Mouse (Mus musculus): Measurements from ENCODE around the gene Miga2.

DNA sequence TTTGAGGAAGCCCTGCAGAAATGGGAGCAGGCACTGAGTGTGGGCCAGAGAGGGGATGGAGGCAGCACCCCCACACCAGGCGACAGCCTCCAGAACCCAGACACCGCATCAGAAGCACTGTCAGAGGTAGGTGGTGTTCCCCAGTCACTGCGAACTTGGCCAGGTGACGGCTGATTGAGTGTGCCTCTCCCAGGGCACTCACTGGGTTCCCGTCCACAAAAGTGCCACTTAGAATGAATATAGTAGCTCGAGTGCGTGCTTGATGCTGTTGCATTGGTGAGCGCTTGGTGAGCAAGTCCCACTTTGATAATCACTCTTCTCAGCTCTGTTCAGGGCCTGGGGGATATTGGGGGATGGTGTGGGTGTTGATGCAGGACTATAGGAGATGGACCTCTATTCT lies 7.5 kb downstream of the Miga2 start:
- no peak for TF ChIP-seq POLR2A (IDR thresholded peaks at IDR 0.05; ENCODE audit: insufficient read depth, low read depth, low read length)
- no peak for TF ChIP-seq CTCF (IDR thresholded peaks at IDR 0.05; ENCODE audit: insufficient read depth, low read depth, low read length)

Measured in olfactory bulb, adult 2 months (tissue).